Mouse (Mus musculus) kidney, embryonic 14.5 days (tissue): Measurements from ENCODE around the gene Pappa. TPM values are rescaled to one million over a fixed set of nuclear protein-coding genes. Genes with fewer than 3 reads are reported as not detected.

Experiments used
- ATAC-seq: fragments of 200-750 bp; cut with Nextera tagmentation; 2 replicates; pipeline ENCODE4 v1.8.0; 2017; ENCODE audit warnings: moderate number of reproducible peaks, mild to moderate bottlenecking, moderate TSS enrichment, moderate library complexity; ENCODE audit not compliant: low FRiP score, low TSS enrichment
- H3K27ac ChIP-seq: fragments of 300-500 bp; sonication (generic); 2 replicates; pipeline ENCODE4 v1.5.1; 2014; ENCODE audit warnings: low read depth, mild to moderate bottlenecking, low read length, moderate library complexity, mixed read lengths
- H3K27me3 ChIP-seq: fragments of 300-500 bp; sonication (generic); 2 replicates; pipeline ENCODE4 v1.6.1; 2014; ENCODE audit warnings: mild to moderate bottlenecking, low read length; ENCODE audit not compliant: control insufficient read depth, insufficient read depth
- H3K36me3 ChIP-seq: fragments of 300-500 bp; sonication (generic); 2 replicates; pipeline ENCODE4 v1.6.1; 2014; ENCODE audit warnings: low read length, mixed read lengths; ENCODE audit not compliant: control insufficient read depth, insufficient read depth
- H3K4me1 ChIP-seq: fragments of 300-500 bp; sonication (generic); 2 replicates; pipeline ENCODE4 v1.6.1; 2014; ENCODE audit warnings: low read length, mixed read lengths; ENCODE audit not compliant: control insufficient read depth, insufficient read depth
- H3K4me2 ChIP-seq: fragments of 300-500 bp; sonication (generic); replicated peaks from 2 replicates; pipeline ENCODE4 v1.6.1; 2014; ENCODE audit warnings: low read depth, mild to moderate bottlenecking, low read length
- H3K4me3 ChIP-seq: fragments of 300-500 bp; sonication (generic); 2 replicates; pipeline ENCODE4 v1.5.1; 2014; ENCODE audit warnings: mild to moderate bottlenecking, low read length
- H3K9ac ChIP-seq: fragments of 300-500 bp; sonication (generic); 2 replicates; pipeline ENCODE4 v1.6.1; 2014; ENCODE audit warnings: low read depth, mild to moderate bottlenecking, low read length, moderate library complexity
- H3K9me3 ChIP-seq: fragments of 300-500 bp; sonication (generic); 2 replicates; pipeline ENCODE4 v1.6.1; 2016; ENCODE audit warnings: low read length; ENCODE audit not compliant: control insufficient read depth
- WGBS: fragments of 180-500 bp; shearing (Covaris S2); extraction: QIAGEN DNeasy Blood & Tissue Kit; methylation state at CpG from one replicate; pipeline ENCODE4 v1.1.7; 2014; 5-methylcytosine and 5-hydroxymethylcytosine counted together
- polyA plus RNA-seq: library from polyadenylated mRNA; unstranded; fragments of >200 nt; fragmentation: Nextera tagmentation; extraction: Ambion mirVana; gene quantifications from 2 replicates; pipeline ENCODE4 v1.2.1, GENCODE M21; 2014

The Pappa gene
- 3.5 and 3.7 TPM in 2 replicates for polyA plus RNA-seq

- Histone ChIP-seq H3K27ac (peak within 1 kb of the TSS; percentile 78), H3K9ac (peak within 1 kb of the TSS; percentile 69), H3K4me3 (peak within 1 kb of the TSS; percentile 57), H3K4me2 (peak within 1 kb of the TSS; percentile 88), H3K4me1 (0 out of 2 replicates have a peak, but pooled peaks cover 5% of the 10 kb centered on the region), H3K9me3 (no peaks in the 10 kb centered on the region), H3K36me3 (no peaks in the 10 kb centered on the region), H3K27me3 (peaks cover 11% of the 10 kb centered on the region; the same call in 1 of the 2 replicates)
- ATAC-seq = no peak
- 0% methylated on average over 15 of the region's 16 CpGs for WGBS
These were observed at the start of gene Pappa for GRCm38 (mm10) chr4:65123741-65124224. Pappa (plus strand) TSS chr4:65124174.

- no peaks in the 10 kb centered on the region for H3K9me3 ChIP-seq
- no peak overlapping the region for H3K9ac ChIP-seq
- H3K4me1 ChIP-seq = no peaks in the 10 kb centered on the region
- H3K27ac ChIP-seq = no peak overlapping the region
- H3K4me2 ChIP-seq = no peak overlapping the region
- H3K27me3 ChIP-seq = no peaks in the 10 kb centered on the region
- H3K36me3 ChIP-seq = no peaks in the 10 kb centered on the region
- no peak overlapping the region for H3K4me3 ChIP-seq
- WGBS = 77% methylated on average over 6 of the region's 6 CpGs
- ATAC-seq = no peak
These were observed 45.9 kb upstream of the Pappa start for GRCm38 (mm10) chr4:65077906-65078615.

GRCm38 (mm10) chr4:65086864-65087263, 37.1 kb upstream of the Pappa start:
- H3K4me2 ChIP-seq = no peak overlapping the region
- H3K4me1 ChIP-seq = no peaks in the 10 kb centered on the region
- ATAC-seq = no peak
- no peak overlapping the region for H3K27ac ChIP-seq
- no peaks in the 10 kb centered on the region for H3K9me3 ChIP-seq
- H3K27me3 ChIP-seq = no peaks in the 10 kb centered on the region
- 89% methylated on average over 1 of the region's 1 CpGs for WGBS
- H3K4me3 ChIP-seq = no peak overlapping the region
- H3K9ac ChIP-seq = no peak overlapping the region
- no peaks in the 10 kb centered on the region for H3K36me3 ChIP-seq

GRCm38 (mm10) chr4:65087592-65087991, 36.4 kb upstream of the Pappa start:
- Histone ChIP-seq H3K4me3 (no peak overlapping the region), H3K36me3 (no peaks in the 10 kb centered on the region), H3K4me2 (no peak overlapping the region), H3K4me1 (no peaks in the 10 kb centered on the region), H3K27ac (no peak overlapping the region), H3K9ac (no peak overlapping the region), H3K27me3 (no peaks in the 10 kb centered on the region), H3K9me3 (no peaks in the 10 kb centered on the region)
- no peak for ATAC-seq
- WGBS = 86% methylated on average over 5 of the region's 5 CpGs

- Histone ChIP-seq H3K9ac (no peak overlapping the region), H3K27ac (no peak overlapping the region), H3K36me3 (no peaks in the 10 kb centered on the region), H3K4me1 (no peaks in the 10 kb centered on the region), H3K27me3 (no peaks in the 10 kb centered on the region), H3K4me3 (no peak overlapping the region), H3K4me2 (no peak overlapping the region), H3K9me3 (no peaks in the 10 kb centered on the region)
- 17% methylated on average over 1 of the region's 1 CpGs for WGBS
- no peak for ATAC-seq
These were observed 31.8 kb upstream of the Pappa start for GRCm38 (mm10) chr4:65092191-65092590.

GRCm38 (mm10) chr4:65120329-65120728, 3.6 kb upstream of the Pappa start:
- H3K4me2 ChIP-seq = no peak overlapping the region
- H3K9ac ChIP-seq = no peak overlapping the region
- no peaks in the 10 kb centered on the region for H3K4me1 ChIP-seq
- no peaks in the 10 kb centered on the region for H3K36me3 ChIP-seq
- H3K27me3 ChIP-seq = peaks cover 11% of the 10 kb centered on the region; the same call in 1 of the 2 replicates
- ATAC-seq = no peak
- H3K27ac ChIP-seq = no peak overlapping the region
- H3K4me3 ChIP-seq = no peak overlapping the region
- H3K9me3 ChIP-seq = no peaks in the 10 kb centered on the region
- WGBS = 79% methylated on average over 1 of the region's 1 CpGs

- H3K4me1 ChIP-seq = 0 out of 2 replicates have a peak, but pooled peaks cover 3% of the 10 kb centered on the region
- 2% methylated on average over 2 of the region's 2 CpGs for WGBS
- no peak overlapping the region for H3K27ac ChIP-seq
- no peak overlapping the region for H3K9ac ChIP-seq
- H3K4me3 ChIP-seq = peak overlapping the region; percentile 57; the same call in 1 of the 2 replicates
- no peaks in the 10 kb centered on the region for H3K36me3 ChIP-seq
- H3K9me3 ChIP-seq = no peaks in the 10 kb centered on the region
- H3K27me3 ChIP-seq = peaks cover 11% of the 10 kb centered on the region; the same call in 1 of the 2 replicates
- H3K4me2 ChIP-seq = peak overlapping the region; percentile 88
- no peak for ATAC-seq
These were observed 1.1 kb upstream of the Pappa start for GRCm38 (mm10) chr4:65122841-65123240.

- Histone ChIP-seq H3K4me2 (peak overlapping the region; percentile 88), H3K9ac (peak overlapping the region; percentile 69), H3K4me1 (0 out of 2 replicates have a peak, but pooled peaks cover 5% of the 10 kb centered on the region), H3K27ac (peak overlapping the region; percentile 78), H3K9me3 (no peaks in the 10 kb centered on the region), H3K4me3 (peak overlapping the region; percentile 57), H3K27me3 (peaks cover 11% of the 10 kb centered on the region; the same call in 1 of the 2 replicates), H3K36me3 (no peaks in the 10 kb centered on the region)
- peak; percentile 62 for ATAC-seq
- WGBS = under 1% methylated on average over 54 of the region's 80 CpGs
These were observed 586 bp downstream of the Pappa start for GRCm38 (mm10) chr4:65124369-65125151.
